Mouse (Mus musculus): Measurements from ENCODE around the gene Srm.

Srm gene

DNA sequence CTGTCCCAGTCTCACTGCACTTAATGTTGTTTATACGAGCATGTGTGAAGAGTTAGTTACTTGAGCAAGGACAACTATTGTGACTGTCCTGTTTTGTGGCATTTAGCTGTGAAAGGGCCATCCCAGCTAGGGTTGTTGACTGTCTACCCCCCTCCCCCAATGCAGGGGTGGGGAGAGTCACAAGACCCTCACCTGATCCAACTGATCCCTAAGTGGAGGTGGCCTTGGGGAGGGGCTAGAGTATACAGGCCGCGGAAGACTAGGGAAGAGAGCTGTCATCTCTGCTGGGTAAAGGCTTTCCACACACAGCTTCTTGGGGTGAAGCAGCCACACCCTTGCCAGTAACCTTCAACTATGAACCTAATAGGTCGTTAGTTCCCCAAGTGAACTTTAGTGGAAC lies 9.0 kb downstream of the Srm start:
- DNase-seq (ENCODE audit: low read depth in 2 of 2, low spot score in 2 of 2) = no peak

DNA sequence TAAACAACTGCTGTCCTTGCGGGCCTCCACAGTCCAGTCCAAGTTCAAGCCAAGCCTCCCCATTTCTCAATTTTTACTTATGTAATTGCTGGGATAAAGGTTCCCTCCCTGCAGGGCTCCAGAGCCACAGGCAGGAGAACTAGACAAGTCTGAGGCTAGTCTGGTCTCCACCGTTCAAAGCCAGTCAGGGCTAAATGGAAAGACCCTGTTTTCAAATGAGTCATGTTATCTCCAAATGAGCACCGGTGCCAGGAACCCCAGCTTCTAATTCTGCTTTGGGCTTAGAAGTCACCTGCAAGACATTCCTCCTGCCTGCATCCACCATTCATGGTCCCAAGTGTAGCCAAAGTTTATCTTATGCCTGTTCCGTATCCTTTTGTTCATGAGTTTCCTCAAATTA lies 10.6 kb downstream of the Srm start:
- no peak for DNase-seq (ENCODE audit: low read depth in 2 of 2, low spot score in 2 of 2)

DNA sequence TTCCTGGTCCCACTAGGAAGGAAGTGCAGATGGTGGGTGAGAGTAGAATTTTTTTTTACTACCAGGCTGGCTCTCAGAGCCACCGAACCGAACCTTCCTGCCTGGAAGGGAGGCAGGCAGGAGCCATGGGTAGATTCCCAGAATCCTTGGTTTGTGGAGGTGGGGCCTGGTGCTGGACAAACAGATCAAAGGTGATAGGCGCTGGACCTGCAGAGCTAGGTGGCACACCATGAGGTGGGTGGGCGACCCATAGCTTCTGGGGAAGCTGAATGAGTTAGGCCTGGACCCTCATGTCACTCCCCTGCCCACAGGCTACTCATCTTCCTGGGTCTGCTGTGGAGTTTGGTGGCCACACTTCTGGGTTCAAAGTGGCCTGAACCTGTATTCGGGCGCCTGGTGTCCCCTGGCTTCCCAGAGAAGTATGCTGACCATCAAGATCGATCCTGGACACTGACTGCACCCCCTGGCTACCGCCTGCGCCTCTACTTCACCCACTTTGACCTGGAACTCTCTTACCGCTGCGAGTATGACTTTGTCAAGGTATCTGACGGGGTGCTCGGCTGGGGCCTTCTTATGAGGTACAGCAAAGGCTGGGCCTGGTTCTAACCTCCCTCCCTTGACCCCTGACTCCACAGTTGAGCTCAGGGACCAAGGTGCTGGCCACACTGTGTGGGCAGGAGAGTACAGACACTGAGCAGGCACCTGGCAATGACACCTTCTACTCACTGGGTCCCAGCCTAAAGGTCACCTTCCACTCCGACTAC lies 11.2 kb downstream of the Srm start, which contains the start of gene Masp2:
Gene Masp2 (plus strand): TSS at position 198 of the 764 bp plus-strand sequence.
- DNase-seq (ENCODE audit: low read depth in 2 of 2, low spot score in 2 of 2) = no peak

DNA sequence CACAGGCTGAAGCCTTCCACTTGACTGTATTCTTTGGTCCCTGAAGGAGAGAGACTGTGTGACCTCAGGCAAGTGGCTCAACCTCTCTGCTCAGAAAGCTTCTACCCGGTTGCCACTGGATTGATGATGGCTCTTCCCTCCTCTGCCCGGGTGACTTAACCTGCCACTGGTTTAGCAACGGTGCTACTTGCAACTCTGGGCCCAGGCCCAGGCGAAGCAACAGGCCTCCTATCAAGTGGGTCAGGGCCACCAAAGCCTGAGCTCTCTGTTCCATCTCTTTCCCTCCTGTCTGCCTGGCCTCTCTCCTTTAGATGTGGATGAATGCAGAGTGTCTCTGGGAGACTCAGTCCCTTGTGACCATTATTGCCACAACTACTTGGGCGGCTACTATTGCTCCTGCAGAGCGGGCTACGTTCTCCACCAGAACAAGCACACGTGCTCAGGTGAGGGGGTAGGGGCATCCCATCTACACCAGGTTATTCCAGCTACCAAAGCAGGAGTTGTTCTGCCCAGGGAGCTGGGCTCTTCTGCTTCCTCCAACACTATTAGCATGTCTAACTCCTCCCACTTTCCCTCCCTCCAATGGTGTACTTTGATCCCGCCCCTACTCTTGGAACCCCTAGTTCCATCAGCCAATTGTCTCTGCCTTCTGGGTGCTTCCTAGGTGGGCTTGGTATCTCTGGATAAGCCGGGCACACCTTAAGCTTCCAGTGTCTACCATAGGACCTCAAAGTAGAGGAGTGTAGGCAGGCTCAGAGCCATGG lies 12.3 kb downstream of the Srm start:
- DNase-seq (ENCODE audit: low read depth in 2 of 2, low spot score in 2 of 2) = no peak

DNA sequence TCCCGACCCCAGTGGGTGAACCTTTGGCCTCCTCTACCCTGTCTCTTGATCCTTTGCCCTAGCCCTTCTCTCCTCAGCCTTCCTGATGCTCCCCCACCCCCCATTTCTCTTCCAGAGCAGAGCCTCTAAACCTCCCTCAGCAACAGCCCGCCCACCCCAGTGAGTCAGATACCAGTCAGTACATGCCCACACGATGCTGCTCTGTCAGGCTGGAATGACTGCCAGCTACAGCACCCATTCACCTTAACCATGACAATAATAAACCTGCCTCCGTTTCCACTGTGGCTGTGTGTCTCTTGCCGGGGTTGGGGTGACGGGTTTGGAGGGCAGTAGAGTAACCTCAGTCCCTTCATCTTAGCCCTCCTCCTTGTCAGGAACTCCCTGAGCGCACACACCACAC lies 12.8 kb downstream of the Srm start:
- DNase-seq (ENCODE audit: low read depth in 2 of 2, low spot score in 2 of 2) = no peak

DNA sequence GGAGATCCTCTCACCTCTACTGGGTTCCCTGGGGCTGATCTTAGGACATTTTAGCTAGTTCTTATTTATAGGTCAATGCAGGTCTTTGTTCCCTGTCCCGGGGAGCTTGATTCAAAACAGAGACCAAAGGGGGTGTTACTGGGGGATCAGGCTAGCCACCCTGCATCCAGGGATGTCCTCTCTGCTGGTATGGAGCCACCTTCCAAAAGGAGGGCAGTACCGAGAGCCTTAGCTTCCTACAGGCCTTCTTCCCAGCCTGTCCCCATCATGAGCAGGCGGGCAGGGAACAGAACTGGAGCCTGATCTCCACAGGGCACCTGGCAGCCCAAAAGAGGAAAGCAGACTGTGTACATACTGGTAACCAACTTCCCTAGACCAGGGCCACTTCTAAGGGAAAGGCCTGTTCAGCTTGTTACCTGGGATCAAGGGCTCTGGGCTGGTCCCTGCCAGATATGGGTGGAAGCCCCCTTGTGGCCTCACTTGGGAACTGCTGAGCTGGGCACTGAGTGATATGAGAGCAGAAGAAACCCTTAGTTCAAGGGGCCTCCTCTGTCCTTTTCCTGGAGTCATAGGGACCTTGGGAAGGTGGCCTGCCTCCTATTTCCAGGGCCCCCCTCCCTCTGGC lies 13.3 kb downstream of the Srm start:
- peak; percentile 52 to 60 for DNase-seq (ENCODE audit: low read depth in 2 of 2, low spot score in 2 of 2)

DNA sequence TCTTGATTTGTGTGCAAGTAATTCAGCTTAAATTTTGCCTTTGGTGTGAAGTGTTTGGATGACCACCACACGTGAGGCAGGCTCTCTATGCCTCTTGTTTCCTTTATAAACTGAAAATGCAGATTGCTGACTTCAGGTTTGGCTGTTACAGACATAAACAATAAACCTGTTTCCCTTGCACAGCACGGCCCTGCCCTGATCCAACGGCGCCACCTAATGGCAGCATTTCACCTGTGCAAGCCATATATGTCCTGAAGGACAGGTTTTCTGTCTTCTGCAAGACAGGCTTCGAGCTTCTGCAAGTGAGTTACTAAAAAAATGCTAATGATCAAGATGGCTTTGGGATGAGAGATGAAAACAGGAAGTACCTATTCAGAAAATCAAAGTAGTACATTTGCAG lies 16.5 kb downstream of the Srm start:
- peak; percentile 70 to 79 for DNase-seq (ENCODE audit: low read depth in 2 of 2, low spot score in 2 of 2)

DNA sequence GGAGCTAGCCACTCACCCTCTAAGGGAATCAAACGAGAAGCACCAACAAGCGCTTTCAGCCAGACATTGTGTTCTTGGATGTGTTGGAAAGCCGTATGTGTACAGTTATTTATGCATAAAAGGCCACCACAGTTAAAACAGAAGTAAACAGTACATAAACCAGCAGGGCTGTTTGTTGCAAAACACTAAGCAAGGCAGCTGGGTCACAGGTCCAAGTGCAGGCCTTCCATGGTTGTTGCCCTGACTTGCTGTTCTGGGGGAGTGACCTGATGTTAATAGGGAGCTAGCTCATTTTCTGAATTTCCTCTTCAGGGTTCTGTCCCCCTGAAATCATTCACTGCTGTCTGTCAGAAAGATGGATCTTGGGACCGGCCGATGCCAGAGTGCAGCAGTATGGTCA lies 18.5 kb downstream of the Srm start:
- DNase-seq (ENCODE audit: low read depth in 2 of 2, low spot score in 2 of 2) = no peak

DNA sequence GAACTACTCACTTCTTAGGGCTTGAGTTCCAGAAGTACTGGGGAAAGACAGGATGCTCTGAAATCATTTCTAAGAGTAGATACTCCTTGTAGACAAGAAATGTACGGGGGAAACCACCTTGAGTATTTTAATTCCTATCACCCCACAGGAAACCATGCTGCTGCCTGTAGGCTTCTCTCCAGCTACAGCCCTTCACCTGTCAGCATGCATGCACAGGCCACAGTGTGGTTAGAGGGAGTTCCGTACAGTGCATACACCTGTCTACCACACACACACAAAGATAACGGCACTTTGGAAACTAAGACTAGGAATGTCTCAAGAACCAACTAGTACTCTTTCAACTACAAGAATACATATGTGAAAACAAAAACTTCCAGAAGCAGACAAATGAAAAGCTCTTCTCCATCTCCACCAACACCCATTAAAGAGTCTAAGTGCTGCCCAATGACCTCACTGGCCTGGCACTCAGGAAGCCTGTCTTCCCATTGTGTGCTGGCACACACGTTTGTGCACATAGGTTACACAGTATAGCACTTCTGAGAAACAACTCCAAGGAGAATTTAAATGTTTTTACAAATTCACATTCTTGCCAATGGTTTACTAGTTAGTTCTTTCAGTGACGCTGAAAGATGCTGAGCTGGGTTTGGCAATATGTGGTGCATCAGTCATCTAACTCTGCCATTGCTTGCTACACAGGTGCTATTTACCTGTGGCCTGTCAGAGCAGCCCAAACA lies 19.5 kb downstream of the Srm start:
- no peak for DNase-seq (ENCODE audit: low read depth in 2 of 2, low spot score in 2 of 2)

DNA sequence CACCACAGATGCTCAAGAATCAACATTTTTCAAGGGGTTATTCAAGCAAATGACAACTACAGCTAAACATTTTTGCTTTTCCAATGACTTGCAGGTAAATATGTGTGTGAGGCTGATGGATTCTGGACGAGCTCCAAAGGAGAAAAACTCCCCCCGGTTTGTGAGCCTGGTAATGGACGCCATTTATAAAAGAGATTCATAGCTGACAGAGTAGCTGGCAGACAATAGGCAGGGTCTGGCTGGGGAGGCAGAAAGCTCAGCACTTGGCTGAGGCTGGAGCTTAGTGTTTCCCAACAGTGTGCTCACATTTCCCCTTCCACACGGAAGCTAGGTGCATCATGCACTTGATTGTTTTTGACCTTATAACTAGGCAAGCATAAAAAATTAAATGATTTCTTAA lies 21.3 kb downstream of the Srm start:
- no peak for DNase-seq (ENCODE audit: low read depth in 2 of 2, low spot score in 2 of 2)

DNA sequence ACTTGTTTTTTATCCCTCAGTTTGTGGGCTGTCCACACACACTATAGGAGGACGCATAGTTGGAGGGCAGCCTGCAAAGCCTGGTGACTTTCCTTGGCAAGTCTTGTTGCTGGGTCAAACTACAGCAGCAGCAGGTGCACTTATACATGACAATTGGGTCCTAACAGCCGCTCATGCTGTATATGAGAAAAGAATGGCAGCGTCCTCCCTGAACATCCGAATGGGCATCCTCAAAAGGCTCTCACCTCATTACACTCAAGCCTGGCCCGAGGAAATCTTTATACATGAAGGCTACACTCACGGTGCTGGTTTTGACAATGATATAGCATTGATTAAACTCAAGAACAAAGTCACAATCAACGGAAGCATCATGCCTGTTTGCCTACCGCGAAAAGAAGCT lies 22.4 kb downstream of the Srm start:
- no peak for DNase-seq (ENCODE audit: low read depth in 2 of 2, low spot score in 2 of 2)

DNA sequence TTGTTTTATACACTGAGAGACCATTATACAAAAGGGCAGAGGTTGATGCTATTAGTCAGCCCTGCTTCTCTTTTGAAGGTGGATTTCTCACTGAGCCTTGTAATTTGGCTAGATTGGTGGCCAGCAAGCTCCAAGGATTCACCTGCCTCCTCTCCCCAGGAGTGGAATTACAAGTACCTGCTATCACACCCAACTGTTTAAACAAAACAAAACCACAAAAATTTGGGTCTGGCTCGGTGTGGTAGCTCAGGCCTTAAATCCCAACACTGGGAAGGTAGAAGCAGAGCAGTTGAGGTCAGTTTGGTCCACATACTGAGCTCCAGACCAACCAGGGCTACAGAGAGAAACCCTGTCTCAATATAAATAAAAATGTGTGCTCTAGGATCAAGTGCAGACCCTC lies 28.5 kb downstream of the Srm start:
- DNase-seq (ENCODE audit: low read depth in 2 of 2, low spot score in 2 of 2) = no peak

DNA sequence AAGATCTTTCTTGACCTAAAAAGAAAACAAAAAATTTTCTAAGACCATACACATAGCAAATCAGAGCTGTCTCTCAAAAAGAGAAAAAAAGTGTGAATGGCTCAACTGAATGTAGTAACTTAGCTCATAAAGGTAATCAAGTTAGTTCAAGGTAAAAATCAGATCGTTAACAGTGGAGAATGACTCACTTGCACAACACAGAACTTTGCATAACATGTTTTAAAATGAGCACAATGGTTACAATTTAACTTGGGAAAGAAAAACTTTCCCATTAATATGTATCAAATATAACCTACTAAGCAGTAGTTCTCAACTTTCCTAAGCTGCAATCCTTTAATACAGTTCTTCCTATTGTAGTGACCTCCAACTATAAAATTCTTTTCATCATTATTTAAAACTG lies 29.4 kb downstream of the Srm start:
- DNase-seq (ENCODE audit: low read depth in 2 of 2, low spot score in 2 of 2) = no peak

DNA sequence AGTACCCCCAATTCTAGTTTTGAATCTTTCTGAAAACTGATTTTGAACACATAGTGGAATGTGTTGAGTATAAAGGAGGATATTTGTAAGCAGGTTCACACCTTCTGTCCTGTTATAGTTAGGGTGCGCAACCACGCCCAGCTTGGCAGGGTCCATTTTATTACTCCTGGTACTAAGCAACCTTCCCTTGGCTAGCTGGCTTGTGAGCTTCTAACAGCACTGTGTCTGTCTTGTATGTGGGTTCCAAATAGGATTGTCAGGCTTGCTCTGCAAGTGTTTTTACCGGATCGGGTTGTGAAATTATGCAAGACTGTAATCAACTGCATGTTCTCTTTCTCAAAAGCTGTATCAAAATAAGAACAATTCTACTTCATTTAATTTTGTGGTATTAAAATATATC lies 31.2 kb downstream of the Srm start:
- no peak for DNase-seq (ENCODE audit: low read depth in 2 of 2, low spot score in 2 of 2)

DNA sequence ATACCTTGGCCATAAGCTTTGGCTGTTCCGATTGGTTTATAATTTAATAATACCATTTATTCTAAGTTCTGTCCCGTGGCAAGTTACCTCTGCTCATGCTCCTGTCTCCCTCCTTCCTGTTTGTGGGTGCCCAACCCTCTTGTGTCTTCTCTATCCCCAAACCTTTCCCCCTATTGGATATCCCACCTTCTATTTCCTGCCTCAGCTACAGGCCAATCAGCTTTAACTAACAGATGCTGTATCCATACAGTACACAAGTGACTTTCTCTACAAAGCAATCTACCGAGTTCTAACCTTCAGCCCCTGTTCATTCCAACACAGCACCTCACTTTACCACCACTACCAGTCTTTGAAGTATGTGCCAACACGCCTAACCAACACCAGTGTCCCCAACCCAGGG lies 32.3 kb downstream of the Srm start:
- no peak for DNase-seq (ENCODE audit: low read depth in 2 of 2, low spot score in 2 of 2)

DNA sequence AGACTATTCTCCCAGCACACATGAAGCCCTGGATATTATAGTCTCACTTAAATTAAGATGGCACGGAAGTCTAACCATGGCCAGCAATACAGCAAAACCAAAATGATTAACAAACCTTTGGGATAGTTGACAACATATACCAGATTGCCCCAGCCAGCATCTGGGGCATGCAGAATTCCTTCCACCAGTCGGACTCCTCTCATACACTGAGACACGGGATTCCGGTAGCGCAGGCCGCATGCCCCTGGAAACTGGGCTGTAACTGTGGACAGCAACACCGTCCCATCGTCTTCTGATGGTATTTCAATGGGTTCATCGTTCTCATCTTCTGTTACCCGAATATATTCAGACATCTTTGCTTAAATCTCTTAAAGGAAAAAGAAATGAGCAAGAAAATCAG lies 33.7 kb downstream of the Srm start:
- no peak for DNase-seq (ENCODE audit: low read depth in 2 of 2, low spot score in 2 of 2)

DNA sequence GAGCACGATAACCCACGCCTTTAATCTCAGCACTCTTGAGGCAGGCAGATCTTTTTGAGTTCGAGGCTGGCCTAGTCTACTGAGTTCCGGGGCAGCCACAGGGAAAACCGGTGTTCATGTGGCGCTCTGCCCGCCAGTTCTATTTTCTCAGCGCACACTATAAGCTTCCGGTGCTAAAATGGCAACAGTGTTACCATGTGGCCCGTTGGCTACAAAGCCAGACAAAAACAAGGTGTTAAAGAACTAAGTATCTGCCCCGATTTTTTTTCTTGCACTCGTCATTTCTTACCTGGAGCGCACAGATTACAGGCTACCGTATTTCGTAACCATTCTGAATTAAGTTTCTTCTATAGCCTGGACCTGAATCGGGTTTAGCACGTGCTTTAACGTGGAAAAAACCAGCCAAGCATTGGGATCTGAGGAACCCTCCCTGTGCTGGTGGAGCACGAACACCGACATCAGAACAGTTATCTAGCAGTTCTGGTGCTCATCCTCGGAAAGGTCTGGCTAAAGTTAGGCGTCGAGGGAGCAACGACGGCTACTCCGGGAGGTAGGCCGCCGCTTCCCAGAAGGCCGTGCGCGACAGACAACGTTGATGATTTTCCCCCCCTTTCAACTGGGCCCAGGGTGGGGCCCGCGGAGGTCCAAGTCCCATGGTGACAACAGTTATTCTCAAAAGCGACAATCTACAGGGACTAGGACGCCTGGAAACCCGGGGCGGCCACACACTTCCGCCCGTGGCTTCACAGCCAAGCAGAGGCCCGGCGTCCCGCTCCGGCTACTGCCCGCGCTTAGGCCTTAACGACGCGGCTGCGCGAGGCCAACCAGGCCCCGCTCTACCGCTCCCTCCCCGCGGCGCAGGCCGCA lies 34.7 kb downstream of the Srm start:
- DNase-seq (ENCODE audit: low read depth in 2 of 2, low spot score in 2 of 2) = peak; percentile 37 to 58

DNA sequence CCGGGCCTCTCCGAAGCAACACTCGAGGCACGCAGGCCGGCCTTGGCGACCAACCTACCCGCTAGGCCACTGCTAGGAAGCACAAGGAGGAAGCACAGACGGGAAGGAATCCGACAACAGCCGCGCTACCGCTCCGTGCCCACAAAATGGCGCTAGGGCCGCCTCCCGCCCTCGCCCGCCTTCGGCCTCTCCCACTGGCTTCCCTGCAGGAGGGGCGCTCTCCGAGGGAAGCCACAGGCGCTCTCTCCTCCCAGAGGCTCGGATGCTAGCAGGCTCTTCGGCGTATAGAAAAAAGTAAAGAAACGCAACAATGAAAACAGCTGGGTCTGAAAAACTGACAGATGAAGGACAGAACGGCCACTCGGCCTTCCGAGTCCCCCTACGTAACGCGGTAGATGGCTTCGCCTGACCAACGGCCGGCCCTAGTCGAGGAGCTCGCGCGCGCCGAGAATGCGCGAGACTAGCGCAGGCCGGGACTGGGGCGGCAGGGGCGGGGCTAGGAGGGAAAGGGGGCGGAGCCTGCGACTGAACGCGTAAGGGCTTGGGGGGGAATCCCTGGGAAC lies 35.4 kb downstream of the Srm start, which contains the start of gene Tardbp:
Gene Tardbp (minus strand): TSS at position 397 of the 563 bp plus-strand sequence.
- DNase-seq (ENCODE audit: low read depth in 2 of 2, low spot score in 2 of 2) = peak; percentile 95 to 96

DNA sequence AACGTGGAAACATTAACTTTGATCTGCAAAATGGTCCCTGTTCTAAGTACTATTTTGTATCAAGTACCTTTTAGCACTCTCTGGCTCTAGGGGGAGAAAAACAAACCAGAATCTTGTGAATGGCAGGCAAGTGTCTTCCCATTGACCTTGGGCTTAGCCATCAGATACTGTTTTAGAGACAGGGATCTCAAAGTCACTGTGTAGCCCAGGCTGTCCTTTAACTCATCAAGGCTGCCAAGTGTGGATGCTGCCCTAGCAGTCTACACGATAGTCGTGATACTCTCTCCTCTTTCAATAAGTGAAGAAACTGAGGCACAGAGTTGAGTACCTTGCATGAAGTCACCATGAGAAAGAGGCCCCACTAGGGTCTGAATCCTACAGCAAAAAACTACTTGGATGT lies 35.9 kb downstream of the Srm start:
- DNase-seq (ENCODE audit: low read depth in 2 of 2, low spot score in 2 of 2) = no peak

DNA sequence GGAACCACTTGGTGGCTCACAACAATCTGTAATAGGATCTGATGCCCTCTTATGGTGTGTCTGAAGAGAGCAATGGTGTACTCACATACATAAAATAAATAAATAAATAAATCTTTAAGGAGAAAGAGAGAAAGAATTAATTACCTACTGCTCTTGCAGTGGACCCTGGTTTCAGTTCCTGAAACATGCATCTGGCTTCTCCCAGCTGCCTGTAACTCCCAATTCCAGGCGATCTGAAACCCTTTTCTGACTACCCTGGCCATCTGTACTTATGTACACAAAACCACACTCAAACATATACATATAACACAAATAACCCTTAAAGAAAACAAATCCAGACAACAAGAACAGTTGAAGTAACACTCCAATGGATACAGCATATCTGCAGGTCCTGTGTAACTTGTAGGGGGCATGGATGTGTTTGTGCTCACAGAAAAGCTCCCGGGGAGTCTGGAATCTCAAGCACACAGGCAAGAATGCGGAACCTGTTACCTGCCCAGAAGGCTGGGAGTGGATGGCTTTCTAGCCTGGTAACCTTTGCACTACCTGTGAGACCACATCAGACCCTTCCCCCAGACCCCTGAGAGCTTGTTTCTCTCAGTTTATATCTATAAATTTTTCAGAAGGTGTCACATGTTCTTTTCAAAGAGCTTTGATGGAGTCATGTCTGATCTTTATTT lies 40.9 kb downstream of the Srm start:
- no peak for DNase-seq (ENCODE audit: low read depth in 2 of 2, low spot score in 2 of 2)

Data from CD8-positive naive resting alpha-beta T cell, adult 2 months (primary cell).